Mouse (Mus musculus) stomach, embryonic 15.5 days (tissue): ENCODE results near the gene Nfasc. TPM values are rescaled to one million over a fixed set of nuclear protein-coding genes. Genes with fewer than 3 reads are reported as not detected.
A peak's percentile ranks its signal among the peaks of the same experiment; 100 is the strongest.

Experiments used
- ATAC-seq: fragments of 200-750 bp; cut with Nextera tagmentation; 2 replicates; pipeline ENCODE4 v1.8.0; 2017; ENCODE audit warnings: low read depth, moderate number of reproducible peaks, moderate TSS enrichment; ENCODE audit not compliant: insufficient read depth, low FRiP score
- H3K27ac ChIP-seq: fragments of 300-500 bp; sonication (generic); 2 replicates; pipeline ENCODE4 v1.5.1; 2015; ENCODE audit warnings: mild to moderate bottlenecking, inconsistent platforms
- H3K27me3 ChIP-seq: fragments of 300-500 bp; sonication (generic); replicated peaks from 2 replicates; pipeline ENCODE4 v1.6.1; 2015; ENCODE audit warnings: inconsistent platforms
- H3K36me3 ChIP-seq: fragments of 300-500 bp; sonication (generic); 2 replicates; pipeline ENCODE4 v1.6.1; 2015; ENCODE audit warnings: inconsistent platforms
- H3K4me1 ChIP-seq: fragments of 300-500 bp; sonication (generic); 2 replicates; pipeline ENCODE4 v1.6.1; 2015; ENCODE audit warnings: inconsistent platforms
- H3K4me2 ChIP-seq: fragments of 300-500 bp; sonication (generic); 2 replicates; pipeline ENCODE4 v1.6.1; 2015; ENCODE audit warnings: mild to moderate bottlenecking, inconsistent platforms
- H3K4me3 ChIP-seq: fragments of 300-500 bp; sonication (generic); replicated peaks from 2 replicates; pipeline ENCODE4 v1.5.1; 2015; ENCODE audit warnings: inconsistent platforms
- H3K9ac ChIP-seq: fragments of 300-500 bp; sonication (generic); 2 replicates; pipeline ENCODE4 v1.6.1; 2015; ENCODE audit warnings: inconsistent platforms
- H3K9me3 ChIP-seq: fragments of 300-500 bp; sonication (generic); 2 replicates; pipeline ENCODE4 v1.6.1; 2016; ENCODE audit warnings: inconsistent platforms
- WGBS: fragments of 180-500 bp; shearing (Covaris S2); methylation state at CpG from one replicate; pipeline ENCODE4 v1.1.7; 2015; 5-methylcytosine and 5-hydroxymethylcytosine counted together
- polyA plus RNA-seq: library from polyadenylated mRNA; unstranded; fragments of >200 nt; fragmentation: Nextera tagmentation; extraction: Ambion mirVana; gene quantifications from 2 replicates; pipeline ENCODE4 v1.2.1, GENCODE M21; 2015

Gene Nfasc
- polyA plus RNA-seq, 1 experiment from 2014 or later = 3.2 TPM

- no peak overlapping the region for H3K9ac ChIP-seq
- no peak for ATAC-seq
- no peaks in the 10 kb centered on the region for H3K36me3 ChIP-seq
- H3K4me3 ChIP-seq = no peak overlapping the region
- H3K4me2 ChIP-seq = no peak overlapping the region
- no peaks in the 10 kb centered on the region for H3K9me3 ChIP-seq
- H3K27me3 ChIP-seq = no peaks in the 10 kb centered on the region
- no peak overlapping the region for H3K27ac ChIP-seq
- 86% methylated on average over 3 of the region's 3 CpGs for WGBS
- H3K4me1 ChIP-seq = no peaks in the 10 kb centered on the region
Observed at GRCm38 (mm10) chr1:132672704-132673103, 68.9 kb downstream of the Nfasc start.

DNA sequence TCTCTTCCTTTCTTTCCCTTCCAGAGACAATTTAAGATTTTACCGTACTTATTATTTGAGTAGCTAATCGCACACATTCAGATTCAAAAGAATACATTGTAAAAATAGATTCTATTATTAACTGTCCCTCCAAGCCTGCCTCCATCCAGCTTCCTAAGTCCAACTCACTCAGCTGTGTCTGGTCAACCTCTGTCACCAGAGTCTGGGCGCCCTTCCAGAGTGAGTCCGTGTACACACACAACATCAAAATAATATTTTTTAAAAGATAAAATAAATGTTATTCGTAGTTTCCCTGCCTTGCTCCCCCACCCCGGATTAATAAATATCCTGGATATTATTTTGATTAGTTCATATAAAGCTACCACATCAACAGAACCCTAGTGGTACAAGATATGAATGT is 72.4 kb downstream of the Nfasc start:
- Histone ChIP-seq H3K9me3 (no peaks in the 10 kb centered on the region), H3K4me3 (no peak overlapping the region), H3K27me3 (no peaks in the 10 kb centered on the region), H3K9ac (no peak overlapping the region), H3K27ac (no peak overlapping the region), H3K4me1 (no peaks in the 10 kb centered on the region), H3K36me3 (no peaks in the 10 kb centered on the region), H3K4me2 (no peak overlapping the region)
- ATAC-seq = no peak
- WGBS = 78% methylated on average over 6 of the region's 6 CpGs

DNA sequence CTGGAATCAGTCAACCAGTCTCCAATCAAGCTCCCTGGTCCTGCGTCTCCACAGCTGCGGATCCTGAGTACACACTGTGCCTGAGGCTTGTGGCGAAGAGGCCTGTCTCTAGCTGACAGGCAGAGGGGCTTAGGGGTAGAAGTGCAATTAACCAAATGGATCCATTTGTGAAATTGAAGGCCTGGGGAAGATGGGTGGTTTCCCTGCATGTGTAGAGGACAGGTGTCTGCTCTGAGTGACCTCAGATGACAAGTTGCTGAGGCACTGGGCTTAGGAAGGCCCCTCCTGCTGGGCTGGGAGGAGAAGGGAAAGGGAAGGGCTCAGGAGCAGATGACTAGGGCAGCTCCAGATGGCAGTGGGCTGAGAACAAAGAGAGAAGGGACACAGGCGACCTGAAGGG is 81.2 kb downstream of the Nfasc start:
- H3K9ac ChIP-seq = no peak overlapping the region
- no peaks in the 10 kb centered on the region for H3K27me3 ChIP-seq
- H3K27ac ChIP-seq = no peak overlapping the region
- H3K4me1 ChIP-seq = no peaks in the 10 kb centered on the region
- no peak overlapping the region for H3K4me2 ChIP-seq
- H3K4me3 ChIP-seq = no peak overlapping the region
- WGBS = 36% methylated on average over 4 of the region's 4 CpGs
- H3K9me3 ChIP-seq = no peaks in the 10 kb centered on the region
- no peaks in the 10 kb centered on the region for H3K36me3 ChIP-seq
- no peak for ATAC-seq

DNA sequence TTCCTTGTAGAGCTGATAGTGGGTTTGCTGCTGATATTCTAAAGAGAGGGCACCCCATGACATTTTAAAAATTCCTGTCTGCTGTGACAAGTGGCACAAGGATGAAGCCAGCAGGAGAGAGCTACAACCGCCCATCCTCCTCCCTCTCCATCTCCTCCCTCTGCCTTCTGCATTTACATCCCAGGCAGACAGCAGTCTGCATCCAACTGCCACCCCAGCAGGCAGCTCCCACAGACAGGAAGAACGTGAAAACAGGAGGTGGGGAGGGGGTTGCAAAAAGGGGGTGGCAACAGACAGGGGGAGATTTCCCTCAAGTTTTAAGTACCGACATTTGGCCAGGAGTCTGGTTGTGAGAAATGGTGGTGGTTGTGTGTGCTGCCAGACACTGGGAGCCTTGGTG is 82.0 kb downstream of the Nfasc start:
- no peaks in the 10 kb centered on the region for H3K9me3 ChIP-seq
- H3K4me1 ChIP-seq = no peaks in the 10 kb centered on the region
- no peak overlapping the region for H3K27ac ChIP-seq
- no peaks in the 10 kb centered on the region for H3K36me3 ChIP-seq
- no peaks in the 10 kb centered on the region for H3K27me3 ChIP-seq
- no peak overlapping the region for H3K4me3 ChIP-seq
- no peak for ATAC-seq
- H3K9ac ChIP-seq = no peak overlapping the region
- no peak overlapping the region for H3K4me2 ChIP-seq
- WGBS = 16% methylated on average over 3 of the region's 3 CpGs

- H3K27me3 ChIP-seq = no peaks in the 10 kb centered on the region
- 61% methylated on average over 6 of the region's 6 CpGs for WGBS
- no peak overlapping the region for H3K4me2 ChIP-seq
- no peaks in the 10 kb centered on the region for H3K9me3 ChIP-seq
- H3K4me3 ChIP-seq = no peak overlapping the region
- no peak overlapping the region for H3K9ac ChIP-seq
- ATAC-seq = no peak
- H3K4me1 ChIP-seq = no peaks in the 10 kb centered on the region
- H3K36me3 ChIP-seq = no peaks in the 10 kb centered on the region
- no peak overlapping the region for H3K27ac ChIP-seq
Observed at GRCm38 (mm10) chr1:132655611-132656010, 86.0 kb downstream of the Nfasc start.

GRCm38 (mm10) chr1:132654769-132655168 is 86.8 kb downstream of the Nfasc start:
- 62% methylated on average over 9 of the region's 9 CpGs for WGBS
- Histone ChIP-seq H3K9ac (no peak overlapping the region), H3K27me3 (no peaks in the 10 kb centered on the region), H3K27ac (no peak overlapping the region), H3K36me3 (no peaks in the 10 kb centered on the region), H3K4me2 (no peak overlapping the region), H3K4me3 (no peak overlapping the region), H3K4me1 (no peaks in the 10 kb centered on the region), H3K9me3 (no peaks in the 10 kb centered on the region)
- ATAC-seq = no peak

DNA sequence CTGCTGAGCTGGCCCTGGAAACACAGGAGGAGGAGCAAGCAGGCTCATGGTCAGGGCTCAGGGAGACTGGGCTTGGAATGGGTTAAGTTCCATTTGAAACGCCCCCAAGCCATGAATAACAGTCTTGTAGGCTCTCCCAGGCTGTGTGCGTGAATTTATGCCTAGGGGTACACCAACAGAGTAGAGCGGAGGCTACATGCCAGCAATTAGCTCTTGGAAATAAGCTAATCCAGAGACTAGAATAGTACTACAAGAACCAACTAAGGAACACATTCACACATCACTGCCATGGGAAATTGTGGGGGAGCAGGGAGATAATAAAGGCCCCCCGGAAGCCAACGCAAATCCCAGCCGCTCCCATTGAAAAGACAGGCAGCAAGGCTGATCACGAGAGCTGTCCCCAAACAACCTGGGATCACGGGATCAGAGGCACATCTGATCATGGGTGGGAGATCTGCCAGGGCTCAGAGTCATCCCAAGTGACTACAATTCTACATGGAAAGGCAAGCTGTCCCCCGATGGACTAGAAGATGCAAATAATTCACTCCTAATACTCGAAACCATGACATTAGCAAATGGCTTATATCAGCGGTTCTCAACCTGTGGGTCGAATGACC is 87.6 kb downstream of the Nfasc start:
- Histone ChIP-seq H3K27me3 (no peaks in the 10 kb centered on the region), H3K4me2 (no peak overlapping the region), H3K4me1 (no peaks in the 10 kb centered on the region), H3K27ac (no peak overlapping the region), H3K9me3 (no peaks in the 10 kb centered on the region), H3K9ac (no peak overlapping the region), H3K4me3 (no peak overlapping the region), H3K36me3 (no peaks in the 10 kb centered on the region)
- 69% methylated on average over 12 of the region's 12 CpGs for WGBS
- no peak for ATAC-seq

DNA sequence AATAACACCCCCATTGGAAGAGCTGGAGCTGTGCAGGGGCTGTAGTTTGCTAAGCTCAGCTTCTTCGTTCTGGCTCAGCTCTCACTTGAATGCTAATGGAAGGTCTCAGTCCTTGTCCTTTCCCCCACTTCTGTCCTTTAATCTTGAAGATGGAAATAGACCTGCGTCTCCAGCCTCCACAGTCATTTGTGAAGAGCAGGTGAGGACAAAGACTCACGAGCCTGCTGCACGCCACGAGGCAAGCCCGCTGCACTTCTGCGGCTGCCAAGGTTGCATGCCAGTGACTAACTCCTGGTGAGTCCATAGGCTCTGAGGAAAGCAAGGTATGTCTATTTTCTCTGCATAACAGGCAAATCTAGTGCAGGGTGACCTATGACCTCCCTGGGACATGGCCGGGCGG is 88.4 kb downstream of the Nfasc start:
- 73% methylated on average over 9 of the region's 9 CpGs for WGBS
- no peak overlapping the region for H3K4me3 ChIP-seq
- no peak overlapping the region for H3K4me2 ChIP-seq
- no peaks in the 10 kb centered on the region for H3K36me3 ChIP-seq
- ATAC-seq = no peak
- no peaks in the 10 kb centered on the region for H3K27me3 ChIP-seq
- H3K9me3 ChIP-seq = no peaks in the 10 kb centered on the region
- H3K9ac ChIP-seq = no peak overlapping the region
- H3K27ac ChIP-seq = no peak overlapping the region
- H3K4me1 ChIP-seq = 0 out of 2 replicates have a peak, but pooled peaks cover under 1% of the 10 kb centered on the region

- H3K9ac ChIP-seq = no peak overlapping the region
- no peak for ATAC-seq
- no peaks in the 10 kb centered on the region for H3K9me3 ChIP-seq
- H3K36me3 ChIP-seq = no peaks in the 10 kb centered on the region
- H3K27ac ChIP-seq = no peak overlapping the region
- H3K27me3 ChIP-seq = no peaks in the 10 kb centered on the region
- H3K4me2 ChIP-seq = no peak overlapping the region
- no peak overlapping the region for H3K4me3 ChIP-seq
- H3K4me1 ChIP-seq = 0 out of 2 replicates have a peak, but pooled peaks cover 6% of the 10 kb centered on the region
- WGBS = 76% methylated on average over 9 of the region's 9 CpGs
Observed at GRCm38 (mm10) chr1:132650680-132651079, 90.9 kb downstream of the Nfasc start.

- 37% methylated on average over 6 of the region's 6 CpGs for WGBS
- ATAC-seq = peak; percentile 35; the same call in 1 of the 2 replicates
- H3K9me3 ChIP-seq = no peaks in the 10 kb centered on the region
- H3K4me3 ChIP-seq = no peak overlapping the region
- no peak overlapping the region for H3K4me2 ChIP-seq
- 0 out of 2 replicates have a peak, but pooled peaks cover 6% of the 10 kb centered on the region for H3K4me1 ChIP-seq
- H3K36me3 ChIP-seq = no peaks in the 10 kb centered on the region
- H3K27ac ChIP-seq = no peak overlapping the region
- no peaks in the 10 kb centered on the region for H3K27me3 ChIP-seq
- H3K9ac ChIP-seq = no peak overlapping the region
Observed at GRCm38 (mm10) chr1:132647958-132648357, 93.6 kb downstream of the Nfasc start.

- H3K4me3 ChIP-seq = no peak overlapping the region
- H3K4me1 ChIP-seq = no peaks in the 10 kb centered on the region
- H3K9me3 ChIP-seq = no peaks in the 10 kb centered on the region
- no peaks in the 10 kb centered on the region for H3K27me3 ChIP-seq
- no peak overlapping the region for H3K9ac ChIP-seq
- no peak overlapping the region for H3K4me2 ChIP-seq
- H3K27ac ChIP-seq = no peak overlapping the region
- WGBS = 46% methylated on average over 13 of the region's 13 CpGs
- no peaks in the 10 kb centered on the region for H3K36me3 ChIP-seq
- ATAC-seq = no peak
Observed at GRCm38 (mm10) chr1:132641049-132641795, 100.4 kb downstream of the Nfasc start.

DNA sequence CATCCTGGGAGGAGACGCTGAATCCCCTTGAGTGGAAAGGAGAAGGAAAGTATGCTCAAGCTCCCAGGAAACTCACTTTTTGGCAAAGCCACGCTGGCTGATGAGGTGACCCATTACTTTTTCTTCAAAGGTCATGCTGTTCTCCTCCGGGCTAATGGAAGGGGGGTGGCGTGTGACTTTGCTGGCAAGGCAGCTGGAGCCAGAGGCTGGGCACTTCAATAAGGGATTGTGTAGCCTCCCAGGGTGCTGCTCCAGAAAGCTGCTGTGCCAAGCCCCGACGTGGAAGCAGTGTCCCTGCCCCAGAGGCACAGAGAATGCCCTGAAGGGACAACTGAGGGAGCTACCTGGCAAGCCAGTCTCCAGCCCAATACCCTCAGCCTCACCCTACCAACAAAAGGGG is 101.3 kb downstream of the Nfasc start:
- WGBS = 71% methylated on average over 6 of the region's 6 CpGs

More for the DNA sequence above, 101.3 kb downstream of the Nfasc start:
- Histone ChIP-seq H3K27me3 (no peaks in the 10 kb centered on the region), H3K4me1 (no peaks in the 10 kb centered on the region), H3K4me3 (no peak overlapping the region), H3K9me3 (no peaks in the 10 kb centered on the region), H3K27ac (no peak overlapping the region), H3K9ac (no peak overlapping the region), H3K4me2 (no peak overlapping the region), H3K36me3 (no peaks in the 10 kb centered on the region)
- ATAC-seq = no peak
